Mouse (Mus musculus) liver, adult 2 months (tissue): ENCODE results near the gene Zcchc4.

Experiments used
- CTCF ChIP-seq: fragments of 200-500 bp; IDR thresholded peaks from 2 replicates; pipeline ENCODE4 v1.5.1; 2011; ENCODE audit warnings: low read depth, low read length, control low read depth
- POLR2A ChIP-seq: fragments of 200-500 bp; IDR thresholded peaks from 2 replicates; pipeline ENCODE4 v1.6.1; 2011; ENCODE audit warnings: low read length, control low read depth; ENCODE audit not compliant: insufficient read depth; ENCODE audit errors: extremely low read depth

DNA sequence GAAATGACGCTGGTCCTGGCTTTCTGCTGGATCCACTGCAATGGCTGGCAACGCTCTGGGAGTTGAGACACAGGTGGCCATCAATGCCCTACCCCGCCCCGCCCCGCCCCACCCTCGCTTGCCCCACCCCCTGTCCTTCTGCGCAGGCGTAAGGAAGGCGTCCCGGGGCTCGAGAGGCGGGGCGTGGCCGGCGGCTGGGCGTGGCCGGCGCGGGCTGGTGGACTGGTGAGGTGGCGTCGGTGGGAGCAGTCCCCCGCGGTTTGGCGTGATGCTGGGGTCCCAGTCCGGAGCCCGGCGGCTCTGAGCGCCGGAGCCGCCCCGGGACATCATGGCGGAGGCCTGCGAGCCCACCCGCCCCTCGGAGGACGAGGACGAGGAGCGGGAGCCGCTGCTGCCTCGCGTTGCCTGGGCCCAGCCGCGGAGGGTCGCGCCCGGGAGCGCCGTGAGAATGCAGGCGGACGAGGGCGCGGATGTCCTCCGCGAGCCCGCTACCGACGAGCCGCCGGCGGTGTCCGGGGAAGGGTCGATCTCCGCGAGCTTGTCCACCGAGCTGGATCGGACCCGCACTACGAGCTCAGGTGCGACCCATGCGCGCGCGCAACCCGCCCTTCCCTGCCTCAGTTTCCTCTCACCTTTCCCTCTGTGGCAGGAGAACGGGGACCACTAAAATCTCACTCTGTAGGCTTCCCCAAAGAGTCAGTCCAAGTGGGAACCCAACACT, 33.7 kb upstream of the Zcchc4 start, which contains the start of gene Pi4k2b:
- TF ChIP-seq POLR2A (peak; percentile 62), CTCF (no peak)
